Mouse (Mus musculus) right cerebral cortex, postnatal 36 days (tissue): Measurements from ENCODE around the gene Spats2l.

Experiments
- DNase-seq, 2 experiments: peaks; one replicate each; pipeline ENCODE4 v3.0.0; 2022; ENCODE audit warnings: low spot score in 2 of 2, mixed read lengths in 1 of 2

The Spats2l gene

DNA sequence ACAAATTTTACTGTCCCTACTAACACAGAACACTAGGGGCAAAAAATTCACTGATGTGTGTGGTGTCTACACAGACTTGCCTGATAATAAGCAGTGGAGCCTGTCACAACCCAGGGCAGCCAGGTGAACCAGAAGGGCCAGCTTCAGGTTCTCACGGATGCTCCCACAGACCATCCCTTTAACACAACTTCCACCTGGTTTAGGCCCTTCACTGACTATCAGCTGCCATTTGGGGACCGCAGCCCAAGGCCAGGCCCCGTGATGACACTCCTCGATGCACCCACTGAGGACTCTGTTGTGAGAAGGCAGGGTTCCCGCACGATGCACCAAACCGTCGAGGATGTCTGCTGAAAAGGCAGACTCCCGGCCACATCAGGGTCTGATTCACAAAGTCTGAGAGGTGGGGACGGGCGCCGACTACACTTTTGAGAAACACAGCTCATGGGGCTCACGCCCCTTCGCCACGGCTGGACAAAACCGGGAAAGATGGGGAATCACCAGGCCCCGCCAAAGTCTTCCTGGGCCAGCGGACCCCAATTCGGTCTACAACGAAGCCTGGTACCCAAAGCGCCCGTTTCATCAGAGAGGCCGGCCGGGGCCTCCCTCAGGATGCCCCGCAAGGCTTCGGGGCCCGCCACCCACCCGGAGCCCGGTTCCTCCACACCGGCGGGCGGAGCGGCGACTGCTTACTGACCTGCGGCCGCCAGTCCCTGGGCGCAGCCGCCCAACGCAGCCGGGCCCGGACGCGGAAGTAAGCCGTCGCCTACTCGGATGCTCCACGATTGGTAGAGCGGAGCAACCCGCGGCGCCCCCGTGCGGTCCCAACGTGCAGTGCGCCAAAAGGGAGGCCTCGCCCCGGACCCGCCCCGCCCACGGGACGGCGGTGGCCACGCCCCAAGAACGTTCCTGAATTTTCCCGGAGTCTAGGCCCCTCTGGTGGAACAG is 195.6 kb downstream of the Spats2l start:
- DNase-seq: peak; percentile 90 to 91

DNA sequence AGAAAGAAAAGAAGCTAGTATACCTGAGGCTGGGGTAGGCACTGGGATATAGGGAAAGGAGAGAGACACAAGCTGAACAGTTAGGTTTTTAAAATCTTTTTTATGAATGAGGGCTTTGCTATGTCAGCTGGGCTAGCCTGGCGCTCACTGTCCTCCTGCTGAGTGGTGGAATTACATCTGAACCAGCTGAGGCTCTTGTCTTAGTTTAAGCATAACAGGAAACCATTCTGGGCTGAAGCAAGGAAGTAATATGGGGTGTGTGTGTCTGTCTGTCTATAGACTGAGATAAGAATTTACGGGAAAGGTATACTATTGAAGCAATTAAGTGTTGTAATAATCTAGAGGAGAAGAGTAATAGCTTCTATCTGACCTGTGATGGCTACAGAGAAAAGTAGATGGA is 197.6 kb downstream of the Spats2l start:
- no peak for DNase-seq

DNA sequence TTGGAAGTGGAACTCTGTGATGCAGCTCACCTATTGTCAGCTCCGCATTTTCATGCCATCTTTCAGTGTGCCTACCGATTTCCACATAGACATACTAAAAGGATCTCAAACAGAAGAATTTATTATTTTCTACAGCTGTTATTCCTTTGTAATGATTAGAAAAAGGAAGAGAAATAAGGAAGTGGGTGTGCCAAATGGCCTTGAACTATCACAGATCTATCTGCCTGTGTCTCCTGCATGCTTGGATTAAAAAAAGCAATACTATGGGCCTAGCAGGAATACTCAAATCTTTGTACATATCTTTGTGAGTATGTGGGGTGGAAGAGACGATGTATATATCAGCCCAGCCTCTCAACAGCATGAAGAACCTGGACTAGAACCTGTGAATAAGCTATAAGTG is 202.9 kb downstream of the Spats2l start:
- DNase-seq: no peak

DNA sequence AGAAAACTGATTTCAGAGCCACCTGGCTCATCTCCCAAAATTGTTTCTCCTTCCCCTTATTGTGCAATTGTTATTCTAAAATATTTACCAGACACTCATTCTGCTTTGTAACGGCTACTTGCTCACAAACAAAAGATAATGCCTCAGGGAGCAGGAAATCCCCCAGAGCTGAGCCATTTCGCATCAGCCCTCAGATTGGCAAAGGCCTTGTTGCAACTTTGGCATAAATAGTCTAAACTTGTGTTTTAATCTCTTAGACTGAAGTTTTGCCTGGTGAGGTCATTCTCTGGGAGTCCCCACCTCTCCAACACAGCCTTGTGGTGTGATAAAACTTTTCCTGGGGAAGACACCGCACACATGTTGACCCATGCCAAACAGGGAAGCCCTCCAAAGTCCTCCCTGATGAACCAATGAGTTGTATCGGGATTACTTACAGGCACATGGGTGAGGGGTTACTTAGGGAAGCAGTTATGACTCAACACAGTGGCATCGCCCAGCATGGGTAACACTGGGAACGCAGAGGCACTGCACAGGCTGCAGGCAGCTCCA is 215.2 kb downstream of the Spats2l start:
- no peak for DNase-seq

DNA sequence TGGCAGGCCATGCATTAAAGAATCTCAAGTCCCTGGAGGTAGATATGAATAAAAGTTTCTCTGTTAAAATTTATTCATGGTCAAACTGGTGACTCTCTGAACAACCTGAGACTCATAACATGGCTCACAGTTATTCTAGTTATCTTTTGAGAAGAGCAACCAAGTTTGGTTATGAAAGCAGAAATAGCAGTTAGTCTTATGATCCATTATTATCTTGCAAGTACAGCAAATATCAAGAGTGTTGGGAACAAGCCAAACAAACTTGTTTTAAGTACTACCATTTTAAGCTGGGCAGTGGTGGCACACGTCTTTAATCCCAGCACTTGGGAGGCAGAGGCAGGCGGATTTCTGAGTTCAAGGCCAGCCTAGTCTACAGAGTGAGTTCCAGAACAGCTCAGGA is 217.3 kb downstream of the Spats2l start:
- DNase-seq: no peak

DNA sequence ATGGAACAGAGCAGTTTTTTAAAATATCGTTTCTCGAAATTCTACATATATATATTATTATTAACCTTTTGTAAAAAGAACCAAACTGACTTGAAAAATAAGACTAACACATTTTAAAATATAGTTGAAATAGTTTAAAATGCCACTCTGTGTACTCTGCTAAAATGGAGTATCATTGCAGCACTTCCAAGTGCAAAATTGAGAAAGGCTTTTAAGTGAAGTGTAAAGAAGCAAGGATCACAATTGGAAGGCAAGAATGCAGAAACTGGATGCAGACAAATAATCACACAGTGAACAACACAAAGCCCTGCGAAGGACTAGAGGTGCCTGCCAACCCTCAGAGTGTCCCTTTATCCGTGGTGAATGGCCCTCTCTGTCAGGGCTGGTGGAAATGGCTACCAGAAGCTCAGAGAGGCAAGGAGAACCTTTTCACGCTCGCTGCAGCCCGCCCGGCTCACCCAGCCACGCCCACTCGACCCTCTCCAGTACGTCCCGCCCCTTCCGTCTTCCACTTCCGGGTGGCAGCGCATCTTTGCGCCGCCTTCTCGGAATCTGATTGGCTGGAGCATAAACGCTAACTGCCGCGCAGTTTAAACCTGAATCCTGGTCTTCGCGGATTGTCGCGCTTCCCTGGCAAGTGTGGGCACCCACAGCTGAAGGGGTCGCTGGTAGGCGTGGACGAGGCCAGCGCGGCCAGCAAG is 221.6 kb downstream of the Spats2l start, which contains the start of gene Sgo2a:
Sgo2a (plus strand) TSS at position 540 of the 701 bp plus-strand sequence.
- peak; percentile 77 to 84 for DNase-seq

DNA sequence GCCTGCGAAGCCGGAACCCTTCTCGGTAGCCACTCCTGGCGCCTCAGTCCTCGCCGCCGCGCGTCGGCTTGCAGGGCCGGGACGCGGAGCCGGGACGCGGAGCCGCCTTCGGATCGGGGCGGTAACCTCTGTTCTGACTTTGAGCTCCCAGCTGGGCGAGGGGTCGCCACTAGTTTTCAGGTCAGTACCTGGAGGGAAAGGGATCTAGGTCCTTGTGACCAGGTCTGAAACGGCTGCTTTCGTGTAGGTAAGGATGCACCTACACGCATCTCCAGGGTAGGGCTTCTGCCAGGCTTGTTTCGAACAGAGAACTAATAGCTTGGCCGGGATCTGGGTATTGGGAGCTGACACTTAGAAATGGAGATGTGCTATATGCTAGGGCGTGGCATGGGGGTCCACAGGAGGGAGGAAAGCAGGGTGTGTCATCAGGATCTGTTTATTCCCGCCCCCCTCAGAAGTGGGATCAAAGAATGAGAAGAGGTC is 222.2 kb downstream of the Spats2l start:
- no peak for DNase-seq
